Mouse (Mus musculus): ENCODE measurements at regions not wholly inside any gene's neighbourhood (a gene's known extent, or its start where the extent isn't known, plus 50 kb on each side); places are given as distances from the start of the nearest gene placed in this dataset.
A peak's percentile ranks its signal among the peaks of the same experiment; 100 is the strongest.

- 86% methylated on average over 4 of the region's 4 CpGs for WGBS
- DNase-seq (ENCODE audit: low spot score) (no peak), ATAC-seq (no peak)
- H3K27me3 ChIP-seq (replicated peaks; ENCODE audit: insufficient read depth, low read length) = no peaks in the 10 kb centered on the region
- H3K9ac ChIP-seq (replicated peaks; ENCODE audit: low read depth) = no peak overlapping the region
- H3K27ac ChIP-seq (ENCODE audit: low read length) = no peak overlapping the region
- TF ChIP-seq EP300 (IDR thresholded peaks at IDR 0.05) = no peak
- TF ChIP-seq CTCF (IDR thresholded peaks at IDR 0.05) = no peak
- H3K4me1 ChIP-seq (ENCODE audit: insufficient read depth, low read depth, low read length) = no peaks in the 10 kb centered on the region
- H3K36me3 ChIP-seq (ENCODE audit: insufficient read depth, low read length) = no peaks in the 10 kb centered on the region
- H3K4me2 ChIP-seq (replicated peaks; ENCODE audit: low read depth, low read length) = no peak overlapping the region
- H3K4me3 ChIP-seq (ENCODE audit: low read depth, low read length) = no peak overlapping the region
- no peaks in the 10 kb centered on the region for H3K9me3 ChIP-seq (ENCODE audit: low read length)
Observed at GRCm38 (mm10) chr3:18295921-18296320, 347.7 kb downstream of the Cypt12 start.

DNA sequence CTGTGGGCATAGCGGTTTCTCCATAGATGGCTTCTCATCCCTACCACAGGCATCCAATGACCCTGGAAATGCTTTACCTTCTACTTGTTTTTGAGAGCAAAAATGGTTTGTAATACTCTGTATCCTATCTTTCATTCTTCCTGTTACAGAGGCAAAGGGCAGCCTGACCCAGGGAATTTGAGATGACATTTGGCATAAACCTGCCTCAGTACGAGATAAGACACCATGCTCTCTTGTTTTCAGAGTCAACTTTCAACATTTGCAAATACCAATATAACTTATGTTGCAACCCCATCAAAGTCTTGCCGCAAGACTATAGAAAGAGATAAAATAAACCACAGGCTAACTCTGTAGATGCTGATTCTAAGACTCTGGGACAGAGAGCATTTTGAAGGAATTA, 350.5 kb downstream of the Cypt12 start:
- H3K27me3 ChIP-seq (replicated peaks; ENCODE audit: insufficient read depth, low read length) = no peaks in the 10 kb centered on the region
- H3K27ac ChIP-seq (ENCODE audit: low read length) = no peak overlapping the region
- ATAC-seq (no peak), DNase-seq (ENCODE audit: low spot score) (no peak)
- WGBS = 76% methylated on average over 3 of the region's 3 CpGs
- TF ChIP-seq EP300 (IDR thresholded peaks at IDR 0.05) (no peak), CTCF (IDR thresholded peaks at IDR 0.05) (no peak)
- H3K4me2 ChIP-seq (replicated peaks; ENCODE audit: low read depth, low read length) = no peak overlapping the region
- no peaks in the 10 kb centered on the region for H3K4me1 ChIP-seq (ENCODE audit: insufficient read depth, low read depth, low read length)
- no peak overlapping the region for H3K4me3 ChIP-seq (ENCODE audit: low read depth, low read length)
- H3K9ac ChIP-seq (replicated peaks; ENCODE audit: low read depth) = no peak overlapping the region
- H3K36me3 ChIP-seq (ENCODE audit: insufficient read depth, low read length) = no peaks in the 10 kb centered on the region
- H3K9me3 ChIP-seq (ENCODE audit: low read length) = no peaks in the 10 kb centered on the region

GRCm38 (mm10) chr3:18299502-18299901, 351.3 kb downstream of the Cypt12 start:
- Histone ChIP-seq H3K27ac (ENCODE audit: low read length) (no peak overlapping the region), H3K36me3 (ENCODE audit: insufficient read depth, low read length) (no peaks in the 10 kb centered on the region), H3K9ac (replicated peaks; ENCODE audit: low read depth) (no peak overlapping the region), H3K4me3 (ENCODE audit: low read depth, low read length) (no peak overlapping the region), H3K9me3 (ENCODE audit: low read length) (no peaks in the 10 kb centered on the region), H3K4me1 (ENCODE audit: insufficient read depth, low read depth, low read length) (no peaks in the 10 kb centered on the region), H3K27me3 (replicated peaks; ENCODE audit: insufficient read depth, low read length) (no peaks in the 10 kb centered on the region), H3K4me2 (replicated peaks; ENCODE audit: low read depth, low read length) (no peak overlapping the region)
- DNase-seq (ENCODE audit: low spot score) (no peak), ATAC-seq (no peak)
- no peak for TF ChIP-seq CTCF (IDR thresholded peaks at IDR 0.05)
- TF ChIP-seq EP300 (IDR thresholded peaks at IDR 0.05) = no peak
- 51% methylated on average over 2 of the region's 2 CpGs for WGBS

DNA sequence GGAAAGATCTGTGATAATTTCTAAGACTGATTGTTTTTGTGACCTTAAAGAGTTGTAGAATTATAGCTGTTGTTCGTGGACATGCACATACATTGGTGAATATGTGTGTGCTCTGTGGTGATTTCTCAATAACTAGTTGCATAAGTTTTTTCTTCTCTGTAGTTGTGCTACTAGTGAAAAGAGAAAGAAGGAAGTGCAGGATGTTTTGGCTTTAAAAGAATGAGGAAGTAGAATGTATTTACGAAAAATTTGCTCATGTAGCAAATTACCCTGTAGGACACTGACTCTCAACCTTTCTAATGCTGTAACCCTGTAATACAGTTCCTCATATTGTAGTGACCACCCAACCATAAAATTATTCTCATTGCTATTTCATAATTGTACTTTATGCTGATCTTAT, 371.2 kb downstream of the Cypt12 start:
- TF ChIP-seq EP300 (IDR thresholded peaks at IDR 0.05) = no peak
- TF ChIP-seq CTCF (IDR thresholded peaks at IDR 0.05) = no peak
- WGBS = 71% methylated on average over 2 of the region's 2 CpGs
- Histone ChIP-seq H3K4me2 (replicated peaks; ENCODE audit: low read depth, low read length) (no peak overlapping the region), H3K27ac (ENCODE audit: low read length) (no peak overlapping the region), H3K4me1 (ENCODE audit: insufficient read depth, low read depth, low read length) (no peaks in the 10 kb centered on the region), H3K9ac (replicated peaks; ENCODE audit: low read depth) (no peak overlapping the region), H3K27me3 (replicated peaks; ENCODE audit: insufficient read depth, low read length) (no peaks in the 10 kb centered on the region), H3K36me3 (ENCODE audit: insufficient read depth, low read length) (no peaks in the 10 kb centered on the region), H3K9me3 (ENCODE audit: low read length) (no peaks in the 10 kb centered on the region), H3K4me3 (ENCODE audit: low read depth, low read length) (no peak overlapping the region)
- ATAC-seq (peak; percentile 21; the same call in 1 of the 2 replicates), DNase-seq (ENCODE audit: low spot score) (peak; percentile 58)

- no peaks in the 10 kb centered on the region for H3K36me3 ChIP-seq (ENCODE audit: insufficient read depth, low read length)
- no peak for ATAC-seq
- TF ChIP-seq EP300 (IDR thresholded peaks at IDR 0.05) (no peak), CTCF (IDR thresholded peaks at IDR 0.05) (no peak)
Observed at GRCm38 (mm10) chr3:18333182-18333581, 385.0 kb downstream of the Cypt12 start.

GRCm38 (mm10) chr3:18339189-18339588, 391.0 kb downstream of the Cypt12 start:
- TF ChIP-seq EP300 (IDR thresholded peaks at IDR 0.05) (no peak), CTCF (IDR thresholded peaks at IDR 0.05) (no peak)
- no peaks in the 10 kb centered on the region for H3K27me3 ChIP-seq (replicated peaks; ENCODE audit: insufficient read depth, low read length)
- no peak overlapping the region for H3K9ac ChIP-seq (replicated peaks; ENCODE audit: low read depth)
- DNase-seq (ENCODE audit: low spot score) (peak; percentile 5), ATAC-seq (no peak)
- 63% methylated on average over 1 of the region's 1 CpGs for WGBS
- H3K4me1 ChIP-seq (ENCODE audit: insufficient read depth, low read depth, low read length) = no peaks in the 10 kb centered on the region
- no peaks in the 10 kb centered on the region for H3K9me3 ChIP-seq (ENCODE audit: low read length)
- no peak overlapping the region for H3K4me3 ChIP-seq (ENCODE audit: low read depth, low read length)
- no peak overlapping the region for H3K4me2 ChIP-seq (replicated peaks; ENCODE audit: low read depth, low read length)
- no peaks in the 10 kb centered on the region for H3K36me3 ChIP-seq (ENCODE audit: insufficient read depth, low read length)
- no peak overlapping the region for H3K27ac ChIP-seq (ENCODE audit: low read length)

More at GRCm38 (mm10) chr3:18333182-18333581, 385.0 kb downstream of the Cypt12 start:
- DNase-seq (ENCODE audit: low spot score) = no peak
- H3K27ac ChIP-seq (ENCODE audit: low read length) = no peak overlapping the region
- H3K4me1 ChIP-seq (ENCODE audit: insufficient read depth, low read depth, low read length) = no peaks in the 10 kb centered on the region
- H3K9ac ChIP-seq (replicated peaks; ENCODE audit: low read depth) = no peak overlapping the region
- H3K4me2 ChIP-seq (replicated peaks; ENCODE audit: low read depth, low read length) = no peak overlapping the region
- no peaks in the 10 kb centered on the region for H3K9me3 ChIP-seq (ENCODE audit: low read length)
- H3K4me3 ChIP-seq (ENCODE audit: low read depth, low read length) = no peak overlapping the region
- no peaks in the 10 kb centered on the region for H3K27me3 ChIP-seq (replicated peaks; ENCODE audit: insufficient read depth, low read length)

GRCm38 (mm10) chr3:18341757-18342156, 393.5 kb downstream of the Cypt12 start:
- 68% methylated on average over 8 of the region's 8 CpGs for WGBS
- Histone ChIP-seq H3K4me1 (ENCODE audit: insufficient read depth, low read depth, low read length) (no peaks in the 10 kb centered on the region), H3K36me3 (ENCODE audit: insufficient read depth, low read length) (no peaks in the 10 kb centered on the region), H3K9me3 (ENCODE audit: low read length) (no peaks in the 10 kb centered on the region), H3K27ac (ENCODE audit: low read length) (no peak overlapping the region), H3K27me3 (replicated peaks; ENCODE audit: insufficient read depth, low read length) (no peaks in the 10 kb centered on the region), H3K9ac (replicated peaks; ENCODE audit: low read depth) (no peak overlapping the region), H3K4me3 (ENCODE audit: low read depth, low read length) (no peak overlapping the region), H3K4me2 (replicated peaks; ENCODE audit: low read depth, low read length) (no peak overlapping the region)
- DNase-seq (ENCODE audit: low spot score) = no peak
- TF ChIP-seq EP300 (IDR thresholded peaks at IDR 0.05) = no peak
- no peak for ATAC-seq
